Mouse (Mus musculus) thymus, adult 2 months (tissue): ENCODE measurements around the gene Bbc3.

Source experiments
- CTCF ChIP-seq: fragments of 200-500 bp; IDR thresholded peaks from 2 replicates; pipeline ENCODE4 v1.5.1; 2012; ENCODE audit warnings: mild to moderate bottlenecking, control low read depth, low read length, moderate library complexity, borderline replicate concordance; ENCODE audit not compliant: control insufficient read depth, poor library complexity, insufficient read depth; ENCODE audit errors: extremely low read depth
- POLR2A ChIP-seq: fragments of 200-500 bp; IDR thresholded peaks from 2 replicates; pipeline ENCODE4 v1.6.1; 2012; ENCODE audit warnings: mild to moderate bottlenecking, low read length, control low read depth, moderate library complexity; ENCODE audit not compliant: control insufficient read depth, poor library complexity, insufficient read depth; ENCODE audit errors: extremely low read depth

DNA sequence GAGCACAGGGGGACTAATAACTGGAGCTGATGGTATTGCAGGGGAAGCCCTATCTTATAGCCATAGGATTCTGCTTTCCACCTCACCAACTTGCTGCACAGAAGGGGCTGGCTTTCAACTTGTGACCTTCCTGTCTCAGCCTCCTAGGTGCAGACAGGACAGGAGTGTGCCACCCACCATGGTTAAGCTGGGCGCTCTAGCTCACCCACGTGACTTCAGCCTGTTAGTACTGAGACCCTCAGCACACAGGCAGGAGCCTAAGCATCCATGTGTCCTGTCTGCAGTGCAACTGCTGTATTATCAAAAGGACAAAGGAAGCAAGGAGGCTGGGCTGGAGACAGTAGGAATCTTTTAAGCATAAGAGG is 18.4 kb downstream of the Bbc3 start:
- TF ChIP-seq CTCF (no peak), POLR2A (no peak)
